Mouse (Mus musculus) MEL (cell line): ENCODE measurements around the gene Arhgef33. TPM values are rescaled to one million over a fixed set of nuclear protein-coding genes. Genes with fewer than 3 reads are reported as not detected.
A peak's percentile ranks its signal among the peaks of the same experiment; 100 is the strongest.

Source experiments
- DNase-seq: peaks from one replicate; pipeline ENCODE4 v3.0.0; 2011; ENCODE audit warnings: low read depth, low spot score
- H3K27ac ChIP-seq: 2 replicates; pipeline ENCODE4 v1.5.1; 2012; ENCODE audit warnings: low read depth, mild to moderate bottlenecking, control low read depth, low read length, moderate library complexity; ENCODE audit not compliant: control insufficient read depth
- H3K27me3 ChIP-seq, 2 experiments: fragments of 150-350 bp in 1 of 2; sonication (generic) in 1 of 2; 2 replicates each; pipeline ENCODE4 v1.6.1; 2012; ENCODE audit warnings: low read length in 2 of 2, mild to moderate bottlenecking in 2 of 2, improper control_type of control experiment in 1 of 2, moderate library complexity in 1 of 2; ENCODE audit not compliant: insufficient read depth in 2 of 2, control insufficient read depth in 1 of 2
- H3K36me3 ChIP-seq, 2 experiments: 2 replicates each; pipeline ENCODE4 v1.6.1; 2012 to 2014; ENCODE audit warnings: low read length in 2 of 2, improper control_type of control experiment in 1 of 2, inconsistent platforms in 1 of 2, mild to moderate bottlenecking in 1 of 2; ENCODE audit not compliant: insufficient read depth in 2 of 2, control insufficient read depth in 1 of 2
- H3K4me1 ChIP-seq, 2 experiments: fragments of 150-350 bp in 1 of 2; sonication (generic) in 1 of 2; 2 replicates each; pipeline ENCODE4 v1.6.1; 2012; ENCODE audit warnings: low read length in 2 of 2, improper control_type of control experiment in 1 of 2, mild to moderate bottlenecking in 1 of 2; ENCODE audit not compliant: insufficient read depth in 2 of 2, control insufficient read depth in 1 of 2
- H3K4me3 ChIP-seq, 2 experiments: fragments of 150-350 bp in 1 of 2; sonication (generic) in 1 of 2; 2 replicates each; pipeline ENCODE4 v1.5.1; 2012; ENCODE audit warnings: low read depth in 2 of 2, low read length in 2 of 2, mild to moderate bottlenecking in 2 of 2, moderate library complexity in 2 of 2, control low read depth in 1 of 2, improper control_type of control experiment in 1 of 2; ENCODE audit not compliant: control insufficient read depth in 1 of 2, insufficient read depth in 1 of 2
- H3K79me2 ChIP-seq: 2 replicates; pipeline ENCODE4 v1.6.1; 2012; ENCODE audit warnings: mild to moderate bottlenecking, low read length, moderate library complexity; ENCODE audit not compliant: control insufficient read depth, poor library complexity, insufficient read depth
- H3K9ac ChIP-seq: 2 replicates; pipeline ENCODE4 v1.6.1; 2012; ENCODE audit warnings: low read depth, mild to moderate bottlenecking, control low read depth, low read length, moderate library complexity; ENCODE audit not compliant: control insufficient read depth, poor library complexity, severe bottlenecking
- H3K9me3 ChIP-seq: fragments of 150-350 bp; sonication (generic); replicated peaks from 2 replicates; pipeline ENCODE4 v1.6.1; 2012; ENCODE audit warnings: mild to moderate bottlenecking, low read length, improper control_type of control experiment, moderate library complexity; ENCODE audit not compliant: insufficient read depth
- BHLHE40 ChIP-seq: IDR thresholded peaks from 2 replicates; pipeline ENCODE4 v1.6.1; 2012; ENCODE audit warnings: low read depth, mild to moderate bottlenecking, inconsistent platforms, low read length, improper control_type of control experiment, borderline replicate concordance
- EP300 ChIP-seq, 2 experiments: IDR thresholded peaks; 2 replicates each; pipeline ENCODE4 v1.6.1; 2011; ENCODE audit warnings: improper control_type of control experiment in 2 of 2, low read length in 2 of 2, low read depth in 1 of 2, mild to moderate bottlenecking in 1 of 2
- ETS1 ChIP-seq: IDR thresholded peaks from 2 replicates; pipeline ENCODE4 v1.6.1; 2012; ENCODE audit warnings: low read depth, mild to moderate bottlenecking, inconsistent platforms, low read length, improper control_type of control experiment, moderate library complexity
- GATA1 ChIP-seq: IDR thresholded peaks from 2 replicates; pipeline ENCODE4 v1.6.1; 2011; ENCODE audit warnings: low read depth, low read length, improper control_type of control experiment
- JUND ChIP-seq: IDR thresholded peaks from 2 replicates; pipeline ENCODE4 v1.6.1; 2011; ENCODE audit warnings: low read depth, mild to moderate bottlenecking, improper control_type of control experiment, low read length
- KAT2A ChIP-seq: conservative IDR thresholded peaks from 2 replicates; pipeline ENCODE4 v1.6.1; 2012; ENCODE audit warnings: low read depth, low read length, improper control_type of control experiment, inconsistent platforms
- MAFK ChIP-seq: IDR thresholded peaks from 2 replicates; pipeline ENCODE4 v1.6.1; 2011; ENCODE audit warnings: low read depth, mild to moderate bottlenecking, low read length, improper control_type of control experiment, borderline replicate concordance
- MAX ChIP-seq: IDR thresholded peaks from 2 replicates; pipeline ENCODE4 v1.6.1; 2011; ENCODE audit warnings: low read length, improper control_type of control experiment
- MAZ ChIP-seq: IDR thresholded peaks from 2 replicates; pipeline ENCODE4 v1.6.1; 2012; ENCODE audit warnings: low read depth, mild to moderate bottlenecking, inconsistent platforms, low read length, improper control_type of control experiment
- MYC ChIP-seq: IDR thresholded peaks from 2 replicates; pipeline ENCODE4 v1.6.1; 2011; ENCODE audit warnings: low read depth, mild to moderate bottlenecking, low read length, improper control_type of control experiment, moderate library complexity
- NELFE ChIP-seq: IDR thresholded peaks from 2 replicates; pipeline ENCODE4 v1.6.1; 2011; ENCODE audit warnings: low read depth, low read length, improper control_type of control experiment
- SIN3A ChIP-seq: IDR thresholded peaks from 2 replicates; pipeline ENCODE4 v1.6.1; 2012; ENCODE audit warnings: low read length, improper control_type of control experiment, inconsistent platforms
- TAL1 ChIP-seq: IDR thresholded peaks from 2 replicates; pipeline ENCODE4 v1.6.1; 2012; ENCODE audit warnings: mild to moderate bottlenecking, inconsistent platforms, low read length, moderate library complexity, mixed read lengths
- TCF12 ChIP-seq: IDR thresholded peaks from 2 replicates; pipeline ENCODE4 v1.6.1; 2014; ENCODE audit warnings: low read depth, mild to moderate bottlenecking, inconsistent platforms, low read length, improper control_type of control experiment, moderate library complexity
- ZC3H11A ChIP-seq: IDR thresholded peaks from 2 replicates; pipeline ENCODE4 v1.6.1; 2012; ENCODE audit warnings: low read depth, mild to moderate bottlenecking, inconsistent platforms, low read length, improper control_type of control experiment
- ZMIZ1 ChIP-seq: IDR thresholded peaks from 2 replicates; pipeline ENCODE4 v1.6.1; 2012; ENCODE audit warnings: low read depth, mild to moderate bottlenecking, inconsistent platforms, low read length, improper control_type of control experiment, moderate library complexity
- polyA plus RNA-seq, 2 experiments: library from polyadenylated mRNA; stranded (reverse) in 1 of 2; unstranded in 1 of 2; fragments of >175 nt in 1 of 2; fragments of >200 nt in 1 of 2; gene quantifications; 2 replicates each; pipeline versions ENCODE4 v1.2.1 to v1.2.4; 2012; ENCODE audit warnings: low replicate concordance in 2 of 2, low read depth in 1 of 2; ENCODE audit not compliant: insufficient read length in 2 of 2, insufficient read depth in 1 of 2, missing spikeins in 1 of 2
- total RNA-seq: library from RNA; depleted of rRNA; stranded (reverse); fragments of 300-350 nt; gene quantifications from 2 replicates; pipeline ENCODE4 v1.2.3, GENCODE M21; 2012

Arhgef33 gene
- total and polyA plus RNA-seq, 3 experiments: 0.08 TPM; not detected in 2

DNA sequence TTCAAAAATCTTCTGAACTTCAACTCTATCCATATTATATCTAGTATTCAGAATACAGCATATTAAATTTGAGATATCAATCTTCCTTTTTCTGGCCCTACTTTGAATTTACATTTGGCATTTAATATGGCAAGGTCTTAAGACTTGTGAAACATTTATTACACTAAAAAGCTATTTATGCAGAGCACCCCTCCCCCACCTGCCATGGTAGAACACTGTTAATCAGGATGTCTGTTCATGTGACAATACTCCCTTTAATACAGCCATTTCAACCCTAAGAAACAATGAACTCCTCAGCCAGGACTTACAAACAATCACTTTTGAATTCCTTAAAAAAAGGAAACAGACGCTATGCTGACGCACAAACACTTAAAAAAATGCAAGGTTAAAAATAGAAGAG lies 120.8 kb downstream of the Arhgef33 start:
- Histone ChIP-seq H3K4me3 (no peak overlapping the region), H3K27me3 (no peaks in the 10 kb centered on the region), H3K79me2 (no peaks in the 10 kb centered on the region), H3K36me3 (peaks cover 7 to 26% of the 10 kb centered on the region in 2 experiments), H3K27ac (no peak overlapping the region)
- no peak for DNase-seq
- TF ChIP-seq NELFE (no peak), BHLHE40 (no peak), MAZ (no peak), ZMIZ1 (no peak), TCF12 (no peak), ZC3H11A (no peak), JUND (no peak)
- TF ChIP-seq, all 39 proteins: peak for 0
- Histone ChIP-seq H3K9ac (no peak overlapping the region), H3K4me1 (peaks cover 2 to 3% of the 10 kb centered on the region in 2 experiments; a peak in 2 of 4 replicates), H3K9me3 (no peaks in the 10 kb centered on the region)

DNA sequence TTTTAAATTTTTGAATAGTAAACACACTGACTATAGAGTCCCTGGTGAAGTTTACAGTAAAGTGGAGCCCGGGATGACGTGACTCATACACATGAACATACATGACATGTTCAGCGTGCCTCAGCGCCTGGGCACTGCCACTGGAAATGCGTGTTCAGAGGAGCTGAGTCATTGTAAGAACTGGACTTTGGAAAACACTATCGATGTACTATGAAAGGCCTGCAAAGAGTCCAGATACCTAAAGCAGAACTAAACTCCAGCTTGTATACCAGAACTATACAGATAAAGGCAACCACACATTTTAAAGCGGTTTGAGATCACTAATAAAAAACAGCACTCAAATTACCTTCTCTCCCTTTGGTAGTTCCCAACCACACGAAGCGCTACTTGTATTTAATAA lies 124.8 kb downstream of the Arhgef33 start:
- peaks cover 2 to 3% of the 10 kb centered on the region in 2 experiments; a peak in 2 of 4 replicates for H3K4me1 ChIP-seq
- no peaks in the 10 kb centered on the region for H3K27me3 ChIP-seq
- peaks cover 7 to 26% of the 10 kb centered on the region in 2 experiments for H3K36me3 ChIP-seq
- peak overlapping the region; percentile 11; the same call in 1 of the 2 replicates for H3K27ac ChIP-seq
- H3K79me2 ChIP-seq: no peaks in the 10 kb centered on the region
- 0 out of 2 replicates have a peak, but pooled peaks have one; percentile 58 for TF ChIP-seq JUND
- no peak for TF ChIP-seq TAL1
- no peak for TF ChIP-seq KAT2A
- peak; percentile 56 for TF ChIP-seq GATA1
- TF ChIP-seq ETS1: 0 out of 2 replicates have a peak, but pooled peaks have one; percentile 38
- no peak for TF ChIP-seq NELFE
- 0 out of 2 replicates have a peak, but pooled peaks have one; percentile 51 for TF ChIP-seq MYC
- TF ChIP-seq MAFK: peak; percentile 10; the same call in 1 of the 2 replicates
- TF ChIP-seq ZMIZ1: no peak
- 0 out of 2 replicates have a peak, but pooled peaks have one; percentile 33 for TF ChIP-seq MAX
- peak; percentile 50; the same call in 1 of the 2 replicates for TF ChIP-seq SIN3A
- peak; percentile 75 to 77 for TF ChIP-seq EP300 (IDR thresholded peaks at IDR 0.05; ENCODE audit: low read depth in 1 of 2, low read length in 2 of 2)
- no peaks in the 10 kb centered on the region for H3K9me3 ChIP-seq
- no peak overlapping the region for H3K9ac ChIP-seq
- no peak overlapping the region for H3K4me3 ChIP-seq
- DNase-seq: peak; percentile 71
